Mouse (Mus musculus) lung, postnatal 0 days (tissue): Measurements from ENCODE around the gene Rph3a. TPM values are rescaled to one million over a fixed set of nuclear protein-coding genes. Genes with fewer than 3 reads are reported as not detected.

ENCODE experiments used
- ATAC-seq: fragments of 200-750 bp; cut with Nextera tagmentation; 2 replicates; pipeline ENCODE4 v1.8.0; 2017; ENCODE audit warnings: moderate library complexity
- DNase-seq: peaks from one replicate; pipeline ENCODE4 v3.0.0-alpha.2; 2016; ENCODE audit warnings: low spot score
- H3K27ac ChIP-seq: fragments of 300-500 bp; sonication (generic); 2 replicates; pipeline ENCODE4 v1.5.1; 2014; ENCODE audit warnings: antibody characterized with exemption, mild to moderate bottlenecking, low read length, mixed read lengths
- H3K27me3 ChIP-seq: fragments of 300-500 bp; sonication (generic); replicated peaks from 2 replicates; pipeline ENCODE4 v1.6.1; 2014; ENCODE audit warnings: low read length, mixed read lengths; ENCODE audit not compliant: insufficient read depth
- H3K36me3 ChIP-seq: fragments of 300-500 bp; sonication (generic); 2 replicates; pipeline ENCODE4 v1.6.1; 2014; ENCODE audit warnings: low read length, mixed read lengths; ENCODE audit not compliant: insufficient read depth
- H3K4me1 ChIP-seq: fragments of 300-500 bp; sonication (generic); 2 replicates; pipeline ENCODE4 v1.6.1; 2014; ENCODE audit warnings: antibody characterized with exemption, low read depth, low read length, mixed read lengths; ENCODE audit not compliant: insufficient read depth
- H3K4me2 ChIP-seq: fragments of 300-500 bp; sonication (generic); replicated peaks from 2 replicates; pipeline ENCODE4 v1.6.1; 2014; ENCODE audit warnings: low read depth, mild to moderate bottlenecking, low read length, moderate library complexity, mixed read lengths
- H3K4me3 ChIP-seq: fragments of 300-500 bp; sonication (generic); 2 replicates; pipeline ENCODE4 v1.5.1; 2014; ENCODE audit warnings: low read depth, low read length
- H3K9ac ChIP-seq: fragments of 300-500 bp; sonication (generic); replicated peaks from 2 replicates; pipeline ENCODE4 v1.6.1; 2014; ENCODE audit warnings: low read depth, mild to moderate bottlenecking
- H3K9me3 ChIP-seq: fragments of 300-500 bp; sonication (generic); 2 replicates; pipeline ENCODE4 v1.6.1; 2016; ENCODE audit warnings: low read length, mixed read lengths
- CTCF ChIP-seq: IDR thresholded peaks from 2 replicates; pipeline ENCODE4 v1.5.1; 2016; ENCODE audit warnings: antibody characterized with exemption, mild to moderate bottlenecking
- EP300 ChIP-seq: IDR thresholded peaks from 2 replicates; pipeline ENCODE4 v1.6.1; 2016; ENCODE audit warnings: antibody characterized with exemption, mild to moderate bottlenecking, control low read depth
- WGBS: fragments of 180-500 bp; shearing (Covaris S2); extraction: QIAGEN DNeasy Blood & Tissue Kit; methylation state at CpG from one replicate; pipeline ENCODE4 v1.1.7; 2014; 5-methylcytosine and 5-hydroxymethylcytosine counted together
- polyA plus RNA-seq: library from polyadenylated mRNA; unstranded; fragments of >200 nt; fragmentation: Nextera tagmentation; extraction: Ambion mirVana; gene quantifications from 2 replicates; pipeline ENCODE4 v1.2.1, GENCODE M21; 2015

The Rph3a gene
- polyA plus RNA-seq, 1 experiment from 2014 or later, result not detected

- H3K4me2 ChIP-seq, result no peak overlapping the region
- TF ChIP-seq CTCF (no peak), EP300 (no peak)
- H3K27me3 ChIP-seq, result no peaks in the 10 kb centered on the region
- 66% methylated on average over 5 of the region's 5 CpGs for WGBS
- H3K9ac ChIP-seq, result no peak overlapping the region
- H3K36me3 ChIP-seq, result no peaks in the 10 kb centered on the region
- no peaks in the 10 kb centered on the region for H3K4me1 ChIP-seq
- no peak overlapping the region for H3K4me3 ChIP-seq
- ATAC-seq, result no peak
- no peak overlapping the region for H3K27ac ChIP-seq
- DNase-seq, result no peak
- no peaks in the 10 kb centered on the region for H3K9me3 ChIP-seq
These were observed 7.8 kb upstream of the Rph3a start for GRCm38 (mm10) chr5:121017699-121018098.

GRCm38 (mm10) chr5:121016405-121016804, 6.5 kb upstream of the Rph3a start:
- Histone ChIP-seq H3K4me2 (no peak overlapping the region), H3K4me1 (no peaks in the 10 kb centered on the region), H3K9me3 (no peaks in the 10 kb centered on the region), H3K27ac (no peak overlapping the region), H3K27me3 (no peaks in the 10 kb centered on the region), H3K4me3 (no peak overlapping the region), H3K9ac (no peak overlapping the region), H3K36me3 (no peaks in the 10 kb centered on the region)
- ATAC-seq, result no peak
- no peak for TF ChIP-seq EP300
- no peak for TF ChIP-seq CTCF
- no peak for DNase-seq
- 32% methylated on average over 12 of the region's 12 CpGs for WGBS

DNA sequence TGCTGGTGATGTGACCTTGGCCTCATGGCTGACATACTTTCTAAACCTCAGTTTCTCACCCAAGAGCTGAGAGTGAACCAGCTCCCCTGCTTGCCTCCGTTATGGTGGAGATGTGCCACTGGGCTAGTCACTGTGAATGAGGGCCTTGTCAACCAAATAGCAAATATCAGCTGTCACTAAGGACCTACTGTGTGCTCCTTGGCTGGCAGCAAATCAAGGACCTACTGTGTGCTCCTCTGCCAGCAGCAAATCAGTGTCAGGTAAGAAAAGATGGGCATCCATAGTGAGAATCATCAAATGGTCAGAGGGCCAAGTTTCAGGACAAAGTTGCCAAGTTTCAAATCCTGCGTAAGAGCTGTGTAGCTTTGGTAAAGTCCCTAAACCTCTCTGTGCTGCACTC, 4.6 kb upstream of the Rph3a start:
- ATAC-seq, result no peak
- H3K27me3 ChIP-seq, result no peaks in the 10 kb centered on the region
- no peak overlapping the region for H3K4me3 ChIP-seq
- no peak overlapping the region for H3K27ac ChIP-seq
- no peaks in the 10 kb centered on the region for H3K36me3 ChIP-seq
- no peak overlapping the region for H3K4me2 ChIP-seq
- 86% methylated on average over 2 of the region's 2 CpGs for WGBS
- no peak for DNase-seq
- no peak overlapping the region for H3K9ac ChIP-seq
- no peaks in the 10 kb centered on the region for H3K9me3 ChIP-seq
- no peaks in the 10 kb centered on the region for H3K4me1 ChIP-seq
- TF ChIP-seq EP300 (no peak), CTCF (no peak)

DNA sequence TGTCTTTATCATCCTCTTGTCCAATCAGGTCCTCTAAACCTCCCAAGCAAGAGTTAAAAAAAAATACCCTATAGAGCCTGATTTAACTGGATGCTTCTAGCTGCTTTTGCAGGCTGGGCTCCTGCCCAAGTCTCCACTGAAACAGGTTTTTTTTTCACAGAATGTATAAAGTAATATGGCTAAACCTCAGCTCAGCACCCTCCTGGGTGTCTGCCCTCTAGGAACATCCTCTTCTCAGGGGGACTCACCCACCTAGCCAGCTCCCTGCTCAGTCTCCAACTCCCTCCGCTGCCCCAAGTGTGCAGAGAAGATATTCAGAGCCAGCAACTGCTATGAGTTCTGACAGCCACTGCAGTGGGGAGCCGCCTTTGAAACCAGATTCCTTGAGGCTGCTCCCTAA, 2.1 kb upstream of the Rph3a start:
- H3K9ac ChIP-seq, result no peak overlapping the region
- H3K36me3 ChIP-seq, result no peaks in the 10 kb centered on the region
- TF ChIP-seq EP300 (no peak), CTCF (no peak)
- no peaks in the 10 kb centered on the region for H3K4me1 ChIP-seq
- H3K9me3 ChIP-seq, result no peaks in the 10 kb centered on the region
- H3K27me3 ChIP-seq, result no peaks in the 10 kb centered on the region
- H3K27ac ChIP-seq, result no peak overlapping the region
- H3K4me3 ChIP-seq, result no peak overlapping the region
- H3K4me2 ChIP-seq, result no peak overlapping the region
- DNase-seq (no peak), ATAC-seq (no peak)
- WGBS, result 19% methylated on average over 2 of the region's 2 CpGs

GRCm38 (mm10) chr5:121009406-121009805, 486 bp downstream of the Rph3a start:
- no peak; the same call in 1 of the 2 replicates for ATAC-seq
- Histone ChIP-seq H3K9ac (no peak overlapping the region), H3K9me3 (no peaks in the 10 kb centered on the region), H3K4me3 (no peak overlapping the region), H3K4me1 (no peaks in the 10 kb centered on the region), H3K4me2 (no peak overlapping the region), H3K27me3 (no peaks in the 10 kb centered on the region), H3K36me3 (no peaks in the 10 kb centered on the region), H3K27ac (no peak overlapping the region)
- DNase-seq, result peak; percentile 49
- TF ChIP-seq EP300 (no peak), CTCF (no peak)
- WGBS, result 1% methylated on average over 18 of the region's 19 CpGs

GRCm38 (mm10) chr5:121008411-121009239, 1.3 kb downstream of the Rph3a start:
- no peak overlapping the region for H3K9ac ChIP-seq
- H3K36me3 ChIP-seq, result no peaks in the 10 kb centered on the region
- H3K27me3 ChIP-seq, result no peaks in the 10 kb centered on the region
- H3K27ac ChIP-seq, result no peak overlapping the region
- no peak for DNase-seq
- WGBS, result 20% methylated on average over 15 of the region's 15 CpGs
- no peak for ATAC-seq
- H3K4me3 ChIP-seq, result no peak overlapping the region
- TF ChIP-seq EP300, result no peak
- TF ChIP-seq CTCF, result no peak
- H3K9me3 ChIP-seq, result no peaks in the 10 kb centered on the region
- no peaks in the 10 kb centered on the region for H3K4me1 ChIP-seq
- H3K4me2 ChIP-seq, result no peak overlapping the region
